Mouse (Mus musculus): ENCODE data around the gene Ltb4r2. TPM values are rescaled to one million over a fixed set of nuclear protein-coding genes. Genes with fewer than 3 reads are reported as not detected.

The Ltb4r2 gene
- 0.15 and 0.25 TPM in 2 replicates for polyA plus RNA-seq (2015; fragmentation: Nextera tagmentation; extraction: Ambion mirVana)

DNA sequence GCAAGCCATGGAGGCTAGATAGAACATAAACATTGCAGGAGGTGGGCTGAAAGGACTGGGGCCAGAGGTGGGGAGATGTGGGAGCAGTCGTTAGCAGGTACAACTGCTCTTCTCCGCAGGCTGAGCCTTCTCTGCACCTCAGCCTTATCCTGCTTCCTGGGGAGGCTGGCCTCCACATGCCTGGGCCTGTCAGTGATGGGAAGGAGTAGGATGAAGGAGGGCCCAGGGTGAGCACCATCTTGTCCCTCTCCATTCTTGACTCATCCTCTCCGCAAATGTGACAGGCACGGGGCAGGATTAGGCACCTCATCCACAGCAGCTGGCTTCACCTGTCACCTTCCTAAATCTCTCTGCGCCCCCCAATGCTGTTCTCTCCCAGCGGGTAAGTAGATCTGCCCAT is at the start of gene Ltb4r2:
Gene Ltb4r2, plus strand, starts transcription at position 266 of the 400 bp plus-strand sequence.
- 78% methylated on average over 6 of the region's 6 CpGs for WGBS
- peak within 1 kb of the TSS; percentile 54 for H3K9ac ChIP-seq
- peaks cover 36% of the 10 kb centered on the region for H3K4me1 ChIP-seq (replicated peaks)
- no peak within 1 kb of the TSS for H3K27ac ChIP-seq
- no peaks in the 10 kb centered on the region for H3K36me3 ChIP-seq
- peak within 1 kb of the TSS; percentile 51 for H3K4me3 ChIP-seq
- no peak for ATAC-seq (replicated peaks; ENCODE audit: insufficient number of reproducible peaks, insufficient read depth, low FRiP score, low read depth)
- H3K4me2 ChIP-seq: peak within 1 kb of the TSS; percentile 97
- H3K27me3 ChIP-seq: peaks cover 18% of the 10 kb centered on the region
- no peaks in the 10 kb centered on the region for H3K9me3 ChIP-seq (replicated peaks)

- ATAC-seq (replicated peaks; ENCODE audit: insufficient number of reproducible peaks, insufficient read depth, low FRiP score, low read depth): no peak
- H3K9me3 ChIP-seq (replicated peaks): no peaks in the 10 kb centered on the region
- H3K27me3 ChIP-seq: peaks cover 20% of the 10 kb centered on the region
- no peak overlapping the region for H3K9ac ChIP-seq
- H3K4me3 ChIP-seq: no peak overlapping the region
- WGBS: 71% methylated on average over 7 of the region's 7 CpGs
- peaks cover 11% of the 10 kb centered on the region for H3K4me1 ChIP-seq (replicated peaks)
- H3K4me2 ChIP-seq: no peak overlapping the region
- H3K27ac ChIP-seq: no peak overlapping the region
- H3K36me3 ChIP-seq: no peaks in the 10 kb centered on the region
These were observed 49.4 kb upstream of the Ltb4r2 start for GRCm38 (mm10) chr14:55711786-55712185.

DNA sequence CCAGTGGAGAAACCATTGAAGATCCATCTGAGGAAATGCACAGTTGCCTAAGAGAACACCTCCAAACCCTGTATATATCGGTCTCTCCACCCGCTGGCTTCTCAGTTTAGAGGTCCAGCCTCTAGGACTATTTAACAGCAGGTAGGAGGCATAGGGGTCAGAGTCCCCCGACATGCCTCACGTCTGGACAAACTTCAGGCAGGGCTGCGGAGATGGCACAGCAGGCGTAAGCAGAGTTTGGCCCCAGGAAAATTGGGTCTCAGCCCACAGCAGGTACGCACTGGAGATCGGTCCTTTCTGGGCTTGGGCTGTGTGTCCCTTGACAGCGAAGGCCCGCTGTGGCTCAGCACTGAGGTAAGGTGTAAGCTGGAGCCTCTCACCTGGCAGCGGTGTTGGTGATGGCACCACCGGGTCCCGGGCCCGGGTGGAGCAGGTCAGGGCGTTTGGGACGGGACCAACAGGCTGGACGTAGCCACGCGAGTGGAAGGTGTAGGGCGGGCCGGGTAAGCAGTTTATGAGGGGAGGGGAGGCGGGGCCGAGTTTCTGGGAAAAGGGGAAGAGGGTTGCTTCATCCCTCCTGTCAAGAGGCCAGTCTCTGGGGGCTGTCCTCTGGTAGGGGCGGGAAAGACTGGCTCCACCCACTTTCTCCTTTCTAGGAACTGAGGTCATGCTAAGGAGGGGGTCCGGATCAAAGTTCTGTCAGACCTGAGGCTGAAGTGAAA is 48.1 kb upstream of the Ltb4r2 start:
- Histone ChIP-seq H3K9ac (no peak overlapping the region), H3K4me2 (peak overlapping the region; percentile 56), H3K4me3 (peak overlapping the region; percentile 28), H3K36me3 (peaks cover 6% of the 10 kb centered on the region; the same call in 1 of the 2 replicates), H3K27ac (no peak overlapping the region), H3K4me1 (replicated peaks) (peaks cover 11% of the 10 kb centered on the region), H3K27me3 (peaks cover 20% of the 10 kb centered on the region), H3K9me3 (replicated peaks) (no peaks in the 10 kb centered on the region)
- ATAC-seq (replicated peaks; ENCODE audit: insufficient number of reproducible peaks, insufficient read depth, low FRiP score, low read depth): 0 out of 2 replicates have a peak, but pooled peaks have one; percentile 36
- whole genome bisulfite sequencing: 13% methylated on average over 25 of the region's 25 CpGs

DNA sequence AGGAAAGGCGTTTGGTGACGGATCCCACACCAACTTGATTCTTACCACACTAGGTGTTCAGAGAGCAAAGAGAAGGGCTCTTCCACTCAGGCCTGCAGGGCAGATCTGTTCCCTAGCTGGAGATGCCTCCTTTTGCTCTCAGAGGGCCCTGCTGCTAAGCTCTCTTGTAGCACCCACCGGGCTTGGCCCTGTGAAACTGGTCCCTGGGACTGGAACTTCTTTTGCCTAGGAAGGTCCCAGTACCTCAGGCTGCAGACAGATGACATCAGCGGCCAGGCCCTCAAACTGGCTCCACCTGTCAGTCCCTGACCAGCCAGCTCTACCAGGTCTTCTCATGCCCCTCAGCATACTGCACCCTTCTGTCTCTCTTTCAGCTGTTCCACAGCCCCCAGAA is 47.5 kb upstream of the Ltb4r2 start, which contains the start of gene Tgm1:
Gene Tgm1, minus strand, starts transcription at position 198 of the 394 bp plus-strand sequence.
- no peaks in the 10 kb centered on the region for H3K9me3 ChIP-seq (replicated peaks)
- no peak within 1 kb of the TSS for H3K27ac ChIP-seq
- H3K4me3 ChIP-seq: peak within 1 kb of the TSS; percentile 28
- ATAC-seq (replicated peaks; ENCODE audit: insufficient number of reproducible peaks, insufficient read depth, low FRiP score, low read depth): no peak
- peaks cover 10% of the 10 kb centered on the region; the same call in 1 of the 2 replicates for H3K36me3 ChIP-seq
- no peak within 1 kb of the TSS for H3K9ac ChIP-seq
- peak within 1 kb of the TSS; percentile 56 for H3K4me2 ChIP-seq
- H3K4me1 ChIP-seq (replicated peaks): peaks cover 11% of the 10 kb centered on the region
- WGBS: 25% methylated on average over 4 of the region's 4 CpGs
- peaks cover 20% of the 10 kb centered on the region for H3K27me3 ChIP-seq

DNA sequence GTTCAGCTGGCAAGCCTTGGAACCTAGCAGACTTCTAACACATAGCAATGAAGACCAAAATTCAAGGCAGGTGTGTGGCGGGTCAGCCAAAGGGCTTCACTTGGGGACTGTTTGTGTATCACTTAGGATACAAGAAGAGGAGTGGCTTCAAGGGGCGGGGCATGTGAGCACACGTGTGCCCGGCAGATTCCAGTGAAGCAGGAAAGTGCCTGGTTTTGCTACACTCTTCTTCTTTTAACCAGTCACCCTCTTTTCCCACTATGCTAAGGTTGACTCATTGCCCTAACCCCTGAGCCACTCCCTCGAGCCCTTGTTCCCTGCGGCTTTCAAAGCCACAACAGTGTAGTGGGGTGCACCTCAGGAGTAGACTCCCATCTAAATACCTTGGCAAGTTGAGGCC is 46.3 kb upstream of the Ltb4r2 start:
- no peak for ATAC-seq (replicated peaks; ENCODE audit: insufficient number of reproducible peaks, insufficient read depth, low FRiP score, low read depth)
- Histone ChIP-seq H3K36me3 (peaks cover 17% of the 10 kb centered on the region; the same call in 1 of the 2 replicates), H3K27me3 (peaks cover 20% of the 10 kb centered on the region), H3K4me2 (no peak overlapping the region), H3K4me1 (replicated peaks) (peaks cover 11% of the 10 kb centered on the region), H3K9me3 (replicated peaks) (no peaks in the 10 kb centered on the region), H3K27ac (no peak overlapping the region), H3K4me3 (no peak overlapping the region), H3K9ac (no peak overlapping the region)
- WGBS: 31% methylated on average over 6 of the region's 6 CpGs

GRCm38 (mm10) chr14:55716271-55716670 is 45.0 kb upstream of the Ltb4r2 start:
- peaks cover 20% of the 10 kb centered on the region; the same call in 1 of the 2 replicates for H3K36me3 ChIP-seq
- H3K27ac ChIP-seq: no peak overlapping the region
- H3K9ac ChIP-seq: no peak overlapping the region
- no peak overlapping the region for H3K4me2 ChIP-seq
- H3K27me3 ChIP-seq: peaks cover 20% of the 10 kb centered on the region
- ATAC-seq (replicated peaks; ENCODE audit: insufficient number of reproducible peaks, insufficient read depth, low FRiP score, low read depth): no peak
- H3K4me1 ChIP-seq (replicated peaks): peaks cover 11% of the 10 kb centered on the region
- no peaks in the 10 kb centered on the region for H3K9me3 ChIP-seq (replicated peaks)
- H3K4me3 ChIP-seq: no peak overlapping the region
- 91% methylated on average over 6 of the region's 6 CpGs for WGBS

GRCm38 (mm10) chr14:55716884-55717283 is 44.3 kb upstream of the Ltb4r2 start:
- H3K36me3 ChIP-seq: peaks cover 20% of the 10 kb centered on the region; the same call in 1 of the 2 replicates
- H3K9ac ChIP-seq: no peak overlapping the region
- H3K9me3 ChIP-seq (replicated peaks): no peaks in the 10 kb centered on the region
- WGBS: 82% methylated on average over 8 of the region's 8 CpGs
- H3K4me1 ChIP-seq (replicated peaks): peaks cover 11% of the 10 kb centered on the region
- peaks cover 14% of the 10 kb centered on the region for H3K27me3 ChIP-seq
- H3K4me2 ChIP-seq: no peak overlapping the region
- no peak overlapping the region for H3K4me3 ChIP-seq
- H3K27ac ChIP-seq: no peak overlapping the region
- no peak for ATAC-seq (replicated peaks; ENCODE audit: insufficient number of reproducible peaks, insufficient read depth, low FRiP score, low read depth)

DNA sequence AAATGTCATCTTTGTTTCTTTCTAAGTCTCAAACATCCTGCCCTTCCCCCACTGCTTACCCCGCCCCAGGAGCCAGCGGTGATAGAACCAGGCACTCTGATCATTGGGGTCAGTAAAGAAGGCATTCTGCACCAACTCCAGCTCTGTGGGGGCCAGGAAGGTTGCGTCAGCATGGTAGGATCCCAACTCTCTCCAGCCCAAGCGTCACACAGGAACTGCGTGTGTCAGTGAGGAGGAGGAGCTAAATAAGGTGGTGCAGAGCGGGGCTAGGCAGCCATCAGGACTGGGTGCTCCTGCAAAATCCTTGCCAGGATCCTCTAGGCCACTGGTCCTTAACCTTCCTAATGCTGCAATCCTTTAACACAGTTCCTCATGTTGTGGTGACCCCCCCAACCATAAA is 41.5 kb upstream of the Ltb4r2 start:
- no peak overlapping the region for H3K4me2 ChIP-seq
- H3K4me1 ChIP-seq (replicated peaks): peaks cover 7% of the 10 kb centered on the region
- no peak for ATAC-seq (replicated peaks; ENCODE audit: insufficient number of reproducible peaks, insufficient read depth, low FRiP score, low read depth)
- 82% methylated on average over 6 of the region's 6 CpGs for WGBS
- no peak overlapping the region for H3K9ac ChIP-seq
- no peaks in the 10 kb centered on the region for H3K27me3 ChIP-seq
- H3K4me3 ChIP-seq: no peak overlapping the region
- H3K27ac ChIP-seq: no peak overlapping the region
- no peaks in the 10 kb centered on the region for H3K9me3 ChIP-seq (replicated peaks)
- peaks cover 20% of the 10 kb centered on the region; the same call in 1 of the 2 replicates for H3K36me3 ChIP-seq

DNA sequence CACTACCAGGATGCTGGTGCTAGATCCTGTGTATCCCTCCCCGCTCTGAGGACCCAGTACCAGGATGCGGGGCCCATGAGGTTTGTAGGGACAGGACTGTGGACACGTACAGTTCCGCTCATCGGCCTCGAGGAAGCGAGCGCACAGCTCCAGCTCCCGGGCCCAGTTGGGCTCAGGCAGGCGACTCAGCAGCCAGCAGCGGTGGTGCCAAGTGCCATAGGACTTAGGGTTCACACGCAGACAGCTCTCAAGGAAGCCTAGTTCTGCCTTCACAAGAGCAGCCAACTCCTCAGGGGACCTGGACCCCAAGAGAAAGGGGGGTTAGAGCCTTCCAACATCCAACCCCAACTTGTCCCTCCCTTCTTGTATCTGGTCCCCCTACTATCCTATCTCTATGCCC is 40.6 kb upstream of the Ltb4r2 start:
- no peak overlapping the region for H3K4me3 ChIP-seq
- H3K4me1 ChIP-seq (replicated peaks): peaks cover 7% of the 10 kb centered on the region
- no peak overlapping the region for H3K27ac ChIP-seq
- H3K4me2 ChIP-seq: no peak overlapping the region
- WGBS: 89% methylated on average over 12 of the region's 12 CpGs
- H3K27me3 ChIP-seq: no peaks in the 10 kb centered on the region
- peaks cover 20% of the 10 kb centered on the region; the same call in 1 of the 2 replicates for H3K36me3 ChIP-seq
- ATAC-seq (replicated peaks; ENCODE audit: insufficient number of reproducible peaks, insufficient read depth, low FRiP score, low read depth): no peak
- no peak overlapping the region for H3K9ac ChIP-seq
- no peaks in the 10 kb centered on the region for H3K9me3 ChIP-seq (replicated peaks)

- WGBS: 81% methylated on average over 6 of the region's 6 CpGs
- H3K27ac ChIP-seq: no peak overlapping the region
- no peak overlapping the region for H3K9ac ChIP-seq
- no peaks in the 10 kb centered on the region for H3K9me3 ChIP-seq (replicated peaks)
- peak overlapping the region; percentile 69 for H3K4me2 ChIP-seq
- ATAC-seq (replicated peaks; ENCODE audit: insufficient number of reproducible peaks, insufficient read depth, low FRiP score, low read depth): no peak
- peak overlapping the region; percentile 81 for H3K4me3 ChIP-seq
- peaks cover 7% of the 10 kb centered on the region for H3K4me1 ChIP-seq (replicated peaks)
- H3K27me3 ChIP-seq: no peaks in the 10 kb centered on the region
- peaks cover 20% of the 10 kb centered on the region; the same call in 1 of the 2 replicates for H3K36me3 ChIP-seq
These were observed 40.2 kb upstream of the Ltb4r2 start for GRCm38 (mm10) chr14:55721076-55721475.

- H3K9ac ChIP-seq: peak within 1 kb of the TSS; percentile 82
- H3K36me3 ChIP-seq: peaks cover 20% of the 10 kb centered on the region; the same call in 1 of the 2 replicates
- peak within 1 kb of the TSS; percentile 69 for H3K4me2 ChIP-seq
- peaks cover 7% of the 10 kb centered on the region for H3K4me1 ChIP-seq (replicated peaks)
- ATAC-seq (replicated peaks; ENCODE audit: insufficient number of reproducible peaks, insufficient read depth, low FRiP score, low read depth): peak; percentile 94
- WGBS: under 1% methylated on average over 50 of the region's 50 CpGs
- H3K27ac ChIP-seq: peak within 1 kb of the TSS; percentile 84
- H3K9me3 ChIP-seq (replicated peaks): no peaks in the 10 kb centered on the region
- peak within 1 kb of the TSS; percentile 81 for H3K4me3 ChIP-seq
- H3K27me3 ChIP-seq: no peaks in the 10 kb centered on the region
These were observed 39.4 kb upstream of the Ltb4r2 start, which contains the start of gene Rabggta for GRCm38 (mm10) chr14:55721700-55722437. Rabggta (minus strand) TSS chr14:55722263.
